Mouse (Mus musculus): Measurements from ENCODE around the gene Tuba8. TPM values are rescaled to one million over a fixed set of nuclear protein-coding genes. Genes with fewer than 3 reads are reported as not detected.

The Tuba8 gene
- polyA plus RNA-seq, 1 experiment from 2014 or later: 0.35 TPM

DNA sequence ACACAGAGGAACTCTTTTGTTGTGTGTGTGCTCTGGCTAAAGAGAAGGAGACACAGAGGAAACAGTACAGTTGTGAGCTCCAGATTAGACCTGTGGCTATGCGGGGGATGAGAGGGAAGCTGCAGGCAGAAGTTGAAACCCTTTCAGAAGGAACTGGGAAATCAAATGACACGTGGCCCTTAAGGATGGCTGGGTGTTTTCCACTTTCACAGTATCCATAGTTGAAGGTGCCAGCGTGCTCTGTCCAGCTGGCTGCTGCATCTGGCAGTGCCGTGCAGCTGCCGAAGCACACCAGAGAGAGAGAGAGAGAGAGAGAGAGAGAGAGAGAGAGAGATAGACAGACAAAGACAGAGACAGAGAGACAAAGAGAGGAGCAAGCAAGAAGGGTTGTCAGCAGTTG is 40.8 kb downstream of the Tuba8 start:
- no peak for ATAC-seq (replicated peaks; ENCODE audit: low FRiP score)
- H3K4me2 ChIP-seq (ENCODE audit: low read depth, low read length, severe bottlenecking): no peak overlapping the region
- 78% methylated on average over 5 of the region's 5 CpGs for WGBS
- no peaks in the 10 kb centered on the region for H3K9me3 ChIP-seq (ENCODE audit: control insufficient read depth, low read length)
- no peaks in the 10 kb centered on the region for H3K27me3 ChIP-seq (ENCODE audit: control insufficient read depth, insufficient read depth, low read length)
- no peak overlapping the region for H3K9ac ChIP-seq (ENCODE audit: low read length)
- no peak for DNase-seq (ENCODE audit: low spot score)
- no peaks in the 10 kb centered on the region for H3K4me1 ChIP-seq (replicated peaks; ENCODE audit: control insufficient read depth, insufficient read depth, low read length)
- H3K4me3 ChIP-seq (ENCODE audit: low read depth, low read length): no peak overlapping the region
- H3K27ac ChIP-seq (ENCODE audit: low read depth, low read length): no peak overlapping the region
- H3K36me3 ChIP-seq (ENCODE audit: control insufficient read depth, insufficient read depth, low read length): no peaks in the 10 kb centered on the region

DNA sequence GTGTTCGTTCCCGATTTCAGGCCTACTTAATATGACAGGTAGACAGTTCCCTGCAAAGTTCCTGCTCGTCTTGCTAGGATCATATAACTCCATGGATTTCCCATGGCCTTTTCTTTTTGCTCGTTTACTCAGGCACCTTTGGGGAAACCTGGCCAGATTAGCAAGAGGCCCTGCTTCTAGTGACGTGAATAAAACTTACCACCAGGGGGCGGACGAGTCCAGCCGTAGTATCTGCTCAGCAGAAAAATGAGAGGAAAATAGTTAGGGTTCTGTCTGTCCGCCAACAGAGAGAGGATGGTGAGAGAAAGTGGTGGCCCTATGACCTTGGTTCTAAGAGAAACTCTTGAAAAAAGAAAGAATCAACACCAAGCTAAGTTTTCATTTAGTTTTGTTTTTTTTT is 50.1 kb downstream of the Tuba8 start:
- Histone ChIP-seq H3K9me3 (ENCODE audit: control insufficient read depth, low read length) (no peaks in the 10 kb centered on the region), H3K4me1 (replicated peaks; ENCODE audit: control insufficient read depth, insufficient read depth, low read length) (no peaks in the 10 kb centered on the region), H3K27ac (ENCODE audit: low read depth, low read length) (no peak overlapping the region), H3K4me2 (ENCODE audit: low read depth, low read length, severe bottlenecking) (no peak overlapping the region), H3K27me3 (ENCODE audit: control insufficient read depth, insufficient read depth, low read length) (no peaks in the 10 kb centered on the region), H3K9ac (ENCODE audit: low read length) (no peak overlapping the region), H3K36me3 (ENCODE audit: control insufficient read depth, insufficient read depth, low read length) (no peaks in the 10 kb centered on the region), H3K4me3 (ENCODE audit: low read depth, low read length) (no peak overlapping the region)
- DNase-seq (ENCODE audit: low spot score) (peak; percentile 80), ATAC-seq (replicated peaks; ENCODE audit: low FRiP score) (no peak; the same call in 1 of the 2 replicates)
- 37% methylated on average over 9 of the region's 9 CpGs for WGBS

DNA sequence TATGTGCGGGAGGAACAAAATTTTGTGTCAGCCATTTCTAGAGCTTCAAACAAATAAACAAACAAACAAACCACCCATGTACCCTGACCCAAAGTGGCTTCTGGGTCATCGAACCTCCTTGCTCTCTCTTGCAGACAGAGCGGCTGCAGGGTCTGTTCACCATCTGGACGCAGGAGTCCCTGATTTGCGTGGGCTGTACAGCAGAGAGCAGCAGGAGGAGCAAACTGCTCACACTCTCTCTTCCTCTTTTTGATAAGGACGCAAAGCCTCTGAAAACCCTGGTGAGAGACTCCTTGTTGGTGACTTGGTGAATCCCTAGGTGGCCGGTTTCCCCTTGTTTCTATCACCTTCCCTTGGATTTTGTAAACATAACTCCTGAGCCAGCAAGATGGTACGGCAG is 50.7 kb downstream of the Tuba8 start:
- Histone ChIP-seq H3K36me3 (ENCODE audit: control insufficient read depth, insufficient read depth, low read length) (no peaks in the 10 kb centered on the region), H3K4me3 (ENCODE audit: low read depth, low read length) (no peak overlapping the region), H3K9me3 (ENCODE audit: control insufficient read depth, low read length) (no peaks in the 10 kb centered on the region), H3K27ac (ENCODE audit: low read depth, low read length) (no peak overlapping the region), H3K9ac (ENCODE audit: low read length) (no peak overlapping the region), H3K27me3 (ENCODE audit: control insufficient read depth, insufficient read depth, low read length) (no peaks in the 10 kb centered on the region), H3K4me2 (ENCODE audit: low read depth, low read length, severe bottlenecking) (no peak overlapping the region), H3K4me1 (replicated peaks; ENCODE audit: control insufficient read depth, insufficient read depth, low read length) (no peaks in the 10 kb centered on the region)
- no peak for ATAC-seq (replicated peaks; ENCODE audit: low FRiP score)
- no peak for DNase-seq (ENCODE audit: low spot score)
- 88% methylated on average over 8 of the region's 8 CpGs for WGBS

DNA sequence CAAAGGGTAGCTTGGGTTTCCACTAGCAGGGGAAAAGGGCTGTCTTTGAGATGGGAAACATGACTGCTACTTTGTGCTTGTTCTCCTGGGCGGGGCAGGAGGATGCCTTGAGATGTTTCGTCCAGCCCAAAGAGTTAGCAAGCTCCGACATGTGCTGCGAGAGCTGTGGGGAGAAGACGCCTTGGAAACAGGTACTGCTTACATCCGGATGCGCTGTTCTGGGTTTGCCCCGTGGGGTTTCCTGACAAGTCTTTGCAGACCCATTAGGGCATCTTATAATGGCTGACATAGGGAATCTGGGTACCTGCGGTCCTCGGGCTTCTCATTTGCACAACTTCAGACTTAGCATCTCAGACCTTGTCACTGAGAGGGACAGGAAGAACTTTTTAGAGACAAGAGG is 51.5 kb downstream of the Tuba8 start:
- WGBS: 88% methylated on average over 10 of the region's 10 CpGs
- H3K4me3 ChIP-seq (ENCODE audit: low read depth, low read length): no peak overlapping the region

DNA sequence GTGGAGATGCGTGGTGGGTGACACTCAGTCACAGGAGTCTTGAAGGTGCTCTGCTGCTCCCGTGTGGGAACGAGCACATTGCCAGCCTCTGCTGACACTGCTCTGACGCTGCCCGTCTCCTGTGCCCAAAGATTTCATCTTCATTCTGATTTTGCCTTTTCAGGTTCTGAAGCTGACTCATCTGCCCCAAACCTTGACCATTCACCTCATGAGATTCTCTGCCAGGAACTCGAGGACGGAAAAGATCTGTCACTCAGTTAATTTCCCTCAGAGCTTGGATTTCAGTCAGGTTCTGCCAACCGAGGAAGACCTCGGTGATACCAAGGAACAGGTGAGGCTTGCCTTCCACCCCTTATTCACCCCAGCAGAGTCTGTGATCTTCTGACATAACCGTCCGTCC is 52.0 kb downstream of the Tuba8 start:
- Histone ChIP-seq H3K27me3 (ENCODE audit: control insufficient read depth, insufficient read depth, low read length) (no peaks in the 10 kb centered on the region), H3K4me1 (replicated peaks; ENCODE audit: control insufficient read depth, insufficient read depth, low read length) (no peaks in the 10 kb centered on the region), H3K4me3 (ENCODE audit: low read depth, low read length) (no peak overlapping the region), H3K9me3 (ENCODE audit: control insufficient read depth, low read length) (no peaks in the 10 kb centered on the region), H3K4me2 (ENCODE audit: low read depth, low read length, severe bottlenecking) (no peak overlapping the region), H3K27ac (ENCODE audit: low read depth, low read length) (no peak overlapping the region), H3K9ac (ENCODE audit: low read length) (no peak overlapping the region), H3K36me3 (ENCODE audit: control insufficient read depth, insufficient read depth, low read length) (no peaks in the 10 kb centered on the region)
- no peak for DNase-seq (ENCODE audit: low spot score)
- 90% methylated on average over 11 of the region's 11 CpGs for WGBS
- no peak for ATAC-seq (replicated peaks; ENCODE audit: low FRiP score)

More for the DNA sequence above, 51.5 kb downstream of the Tuba8 start:
- no peak for DNase-seq (ENCODE audit: low spot score)
- Histone ChIP-seq H3K4me2 (ENCODE audit: low read depth, low read length, severe bottlenecking) (no peak overlapping the region), H3K9ac (ENCODE audit: low read length) (no peak overlapping the region), H3K9me3 (ENCODE audit: control insufficient read depth, low read length) (no peaks in the 10 kb centered on the region), H3K27me3 (ENCODE audit: control insufficient read depth, insufficient read depth, low read length) (no peaks in the 10 kb centered on the region), H3K4me1 (replicated peaks; ENCODE audit: control insufficient read depth, insufficient read depth, low read length) (no peaks in the 10 kb centered on the region), H3K36me3 (ENCODE audit: control insufficient read depth, insufficient read depth, low read length) (no peaks in the 10 kb centered on the region), H3K27ac (ENCODE audit: low read depth, low read length) (no peak overlapping the region)
- ATAC-seq (replicated peaks; ENCODE audit: low FRiP score): no peak

DNA sequence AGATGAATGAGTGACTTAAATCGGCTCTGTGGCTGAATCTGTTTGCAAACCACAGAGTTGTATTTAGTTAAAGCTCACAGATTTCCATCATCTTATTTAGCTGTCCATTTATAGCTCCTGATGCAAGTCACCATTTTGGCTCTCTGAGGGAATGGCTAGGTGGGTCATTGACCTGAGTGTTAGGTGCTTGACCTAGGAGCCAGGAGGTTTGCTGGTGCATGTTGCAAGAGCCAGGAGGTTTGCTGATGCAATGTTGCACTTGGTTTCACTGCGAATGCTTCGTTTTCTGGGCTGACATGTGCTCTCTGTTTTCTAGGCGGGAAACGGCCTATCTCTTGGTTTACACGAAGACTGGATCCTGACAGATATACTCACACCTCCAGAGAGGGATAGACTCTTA is 59.7 kb downstream of the Tuba8 start:
- ATAC-seq (replicated peaks; ENCODE audit: low FRiP score) (no peak), DNase-seq (ENCODE audit: low spot score) (no peak)
- Histone ChIP-seq H3K4me3 (ENCODE audit: low read depth, low read length) (no peak overlapping the region), H3K27me3 (ENCODE audit: control insufficient read depth, insufficient read depth, low read length) (no peaks in the 10 kb centered on the region), H3K9me3 (ENCODE audit: control insufficient read depth, low read length) (no peaks in the 10 kb centered on the region), H3K4me1 (replicated peaks; ENCODE audit: control insufficient read depth, insufficient read depth, low read length) (no peaks in the 10 kb centered on the region), H3K4me2 (ENCODE audit: low read depth, low read length, severe bottlenecking) (no peak overlapping the region), H3K36me3 (ENCODE audit: control insufficient read depth, insufficient read depth, low read length) (no peaks in the 10 kb centered on the region), H3K9ac (ENCODE audit: low read length) (no peak overlapping the region), H3K27ac (ENCODE audit: low read depth, low read length) (no peak overlapping the region)
- 80% methylated on average over 6 of the region's 6 CpGs for WGBS

DNA sequence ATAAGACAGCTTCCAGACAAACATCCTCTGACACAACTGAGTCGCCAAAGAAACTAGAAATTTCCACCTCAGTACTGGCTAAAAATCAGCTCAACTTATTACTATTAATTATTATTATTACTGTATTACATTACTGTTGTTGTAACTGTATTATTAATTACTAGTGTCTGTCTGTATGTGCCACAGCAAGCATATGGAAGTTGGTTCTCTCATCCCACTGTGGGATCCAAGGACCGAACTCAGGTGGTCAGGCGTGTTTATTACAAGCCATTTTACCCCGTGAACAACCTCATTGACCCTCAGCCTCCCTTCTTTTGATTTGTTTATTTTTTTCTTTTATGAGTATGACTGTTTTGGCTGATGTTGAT is 61.2 kb downstream of the Tuba8 start:
- Histone ChIP-seq H3K4me1 (replicated peaks; ENCODE audit: control insufficient read depth, insufficient read depth, low read length) (no peaks in the 10 kb centered on the region), H3K4me2 (ENCODE audit: low read depth, low read length, severe bottlenecking) (no peak overlapping the region; the same call in 1 of the 2 replicates), H3K9me3 (ENCODE audit: control insufficient read depth, low read length) (no peaks in the 10 kb centered on the region), H3K27ac (ENCODE audit: low read depth, low read length) (no peak overlapping the region), H3K27me3 (ENCODE audit: control insufficient read depth, insufficient read depth, low read length) (no peaks in the 10 kb centered on the region), H3K4me3 (ENCODE audit: low read depth, low read length) (no peak overlapping the region), H3K36me3 (ENCODE audit: control insufficient read depth, insufficient read depth, low read length) (no peaks in the 10 kb centered on the region), H3K9ac (ENCODE audit: low read length) (no peak overlapping the region)
- WGBS: 13% methylated on average over 4 of the region's 4 CpGs
- DNase-seq (ENCODE audit: low spot score): no peak
- ATAC-seq (replicated peaks; ENCODE audit: low FRiP score): no peak; the same call in 1 of the 2 replicates

DNA sequence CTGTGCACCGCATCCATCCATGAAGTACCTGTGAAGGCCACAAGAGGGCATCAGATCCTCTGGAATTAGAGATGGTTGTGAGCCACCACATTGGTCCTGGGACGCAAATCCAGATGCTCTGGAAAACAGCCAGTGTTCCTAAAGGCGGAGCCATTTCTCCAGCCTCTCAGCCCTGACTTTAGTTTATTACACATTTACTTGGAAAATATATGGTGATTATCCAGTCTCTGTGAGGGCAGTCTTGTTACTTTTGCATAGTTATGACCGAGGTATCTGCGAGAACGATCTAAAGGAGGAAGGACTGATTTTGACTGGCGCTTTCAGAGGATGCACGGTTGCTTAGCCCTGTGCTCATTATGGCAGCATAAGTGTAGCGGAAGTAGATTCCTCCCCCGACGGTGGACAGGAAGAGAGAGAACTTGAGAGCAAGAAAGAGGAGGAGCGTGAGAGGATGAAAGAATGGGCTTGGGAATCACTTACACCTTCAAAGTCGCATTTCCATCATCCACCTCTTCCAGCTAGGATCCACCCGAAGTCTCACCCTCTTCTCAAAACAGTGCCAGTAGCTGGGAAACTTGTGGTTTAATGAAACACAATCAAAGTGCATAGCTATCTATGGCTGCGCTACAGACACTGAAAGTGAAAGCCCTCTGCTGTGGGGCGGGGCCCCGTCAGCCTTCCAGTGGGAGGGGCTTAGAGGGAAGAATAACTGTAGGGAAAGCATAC is 61.7 kb downstream of the Tuba8 start:
- WGBS: 13% methylated on average over 17 of the region's 17 CpGs
- DNase-seq (ENCODE audit: low spot score) (peak; percentile 86), ATAC-seq (replicated peaks; ENCODE audit: low FRiP score) (peak; percentile 89)
- no peaks in the 10 kb centered on the region for H3K4me1 ChIP-seq (replicated peaks; ENCODE audit: control insufficient read depth, insufficient read depth, low read length)
- peak overlapping the region; percentile 48 for H3K9ac ChIP-seq (ENCODE audit: low read length)
- H3K4me3 ChIP-seq (ENCODE audit: low read depth, low read length): peak overlapping the region; percentile 35
- no peaks in the 10 kb centered on the region for H3K9me3 ChIP-seq (ENCODE audit: control insufficient read depth, low read length)
- H3K4me2 ChIP-seq (ENCODE audit: low read depth, low read length, severe bottlenecking): peak overlapping the region; percentile 58
- peak overlapping the region; percentile 60; the same call in 1 of the 2 replicates for H3K27ac ChIP-seq (ENCODE audit: low read depth, low read length)
- no peaks in the 10 kb centered on the region for H3K36me3 ChIP-seq (ENCODE audit: control insufficient read depth, insufficient read depth, low read length)
- H3K27me3 ChIP-seq (ENCODE audit: control insufficient read depth, insufficient read depth, low read length): no peaks in the 10 kb centered on the region

DNA sequence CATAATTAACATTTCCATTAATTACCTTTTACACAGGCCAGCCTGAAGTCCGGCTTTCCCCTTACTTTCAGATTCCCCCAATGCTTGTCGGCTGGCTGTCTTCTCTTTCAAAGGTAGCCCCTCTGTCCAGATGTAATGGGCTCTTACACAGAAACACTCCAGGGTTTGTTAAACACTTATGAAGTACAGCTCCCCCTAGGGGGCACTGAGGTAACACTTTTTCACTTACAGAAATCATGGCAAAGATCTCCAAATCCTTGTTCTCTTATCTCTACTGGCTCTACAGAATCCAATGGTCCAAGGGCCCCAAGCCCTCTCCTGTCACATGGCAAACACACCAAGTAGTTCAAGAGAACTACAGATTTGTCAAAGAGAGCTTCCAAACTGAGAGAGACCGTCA is 63.9 kb downstream of the Tuba8 start:
- no peak for DNase-seq (ENCODE audit: low spot score)
- H3K27me3 ChIP-seq (ENCODE audit: control insufficient read depth, insufficient read depth, low read length): no peaks in the 10 kb centered on the region
- no peak overlapping the region for H3K4me3 ChIP-seq (ENCODE audit: low read depth, low read length)
- H3K9me3 ChIP-seq (ENCODE audit: control insufficient read depth, low read length): no peaks in the 10 kb centered on the region
- no peak overlapping the region for H3K4me2 ChIP-seq (ENCODE audit: low read depth, low read length, severe bottlenecking)
- no peak overlapping the region for H3K27ac ChIP-seq (ENCODE audit: low read depth, low read length)
- no peaks in the 10 kb centered on the region for H3K4me1 ChIP-seq (replicated peaks; ENCODE audit: control insufficient read depth, insufficient read depth, low read length)
- no peak overlapping the region for H3K9ac ChIP-seq (ENCODE audit: low read length)
- WGBS: 84% methylated on average over 3 of the region's 3 CpGs
- no peak for ATAC-seq (replicated peaks; ENCODE audit: low FRiP score)
- no peaks in the 10 kb centered on the region for H3K36me3 ChIP-seq (ENCODE audit: control insufficient read depth, insufficient read depth, low read length)
